Mouse (Mus musculus): ENCODE data around the gene Uso1. TPM values are rescaled to one million over a fixed set of nuclear protein-coding genes. Genes with fewer than 3 reads are reported as not detected.

Gene Uso1
- total RNA-seq, 2 experiments from 2014 or later = 38.7 to 40.2 TPM

- no peak for DNase-seq
- intact Hi-C loops (cut with DNase I) = no loop called here
These were observed 28.2 kb downstream of the Uso1 start for GRCm38 (mm10) chr5:92165976-92166375.

- intact Hi-C loops (cut with DNase I) = no loop called here
- DNase-seq = no peak
These were observed 45.5 kb downstream of the Uso1 start for GRCm38 (mm10) chr5:92183071-92183830.

GRCm38 (mm10) chr5:92188881-92189483 lies 51.2 kb downstream of the Uso1 start:
- intact Hi-C loops (cut with DNase I) = no loop called here
- no peak for DNase-seq

- peak in 1 of 2 experiments; percentile 15 for DNase-seq
- intact Hi-C loops (cut with DNase I) = loop anchor here (2.0 to 10.0 kb wide), 2 partner anchors 45 to 189 kb away; no protein-coding TSS in a partner anchor
These were observed 58.0 kb downstream of the Uso1 start for GRCm38 (mm10) chr5:92195716-92196115.

GRCm38 (mm10) chr5:92196895-92197811 lies 59.4 kb downstream of the Uso1 start:
- no peak for DNase-seq
- intact Hi-C loops (cut with DNase I) = loop anchor here (10.0 kb wide), 1 partner anchor 188 kb away; no protein-coding TSS in a partner anchor

- no peak for DNase-seq
- intact Hi-C loops (cut with DNase I) = loop anchor here (10.0 kb wide), 1 partner anchor 187 kb away; no protein-coding TSS in a partner anchor
These were observed 60.5 kb downstream of the Uso1 start for GRCm38 (mm10) chr5:92198266-92198665.

- no peak for DNase-seq
- intact Hi-C loops (cut with DNase I) = no loop called here
These were observed 66.7 kb downstream of the Uso1 start for GRCm38 (mm10) chr5:92204162-92205036.

- intact Hi-C loops (cut with DNase I) = no loop called here
- DNase-seq = no peak
These were observed 67.4 kb downstream of the Uso1 start for GRCm38 (mm10) chr5:92205184-92205583.

- intact Hi-C loops (cut with DNase I) = no loop called here
- DNase-seq = no peak
These were observed 68.0 kb downstream of the Uso1 start for GRCm38 (mm10) chr5:92205706-92206105.

GRCm38 (mm10) chr5:92206121-92206520 lies 68.4 kb downstream of the Uso1 start:
- intact Hi-C loops (cut with DNase I) = no loop called here
- no peak for DNase-seq

- intact Hi-C loops (cut with DNase I) = no loop called here
- DNase-seq = no peak
These were observed 72.5 kb downstream of the Uso1 start for GRCm38 (mm10) chr5:92210205-92210604.

- intact Hi-C loops (cut with DNase I) = no loop called here
These were observed 74.5 kb downstream of the Uso1 start for GRCm38 (mm10) chr5:92212231-92212630.

GRCm38 (mm10) chr5:92215308-92215707 lies 77.6 kb downstream of the Uso1 start, which contains the start of gene U90926:
U90926 (minus strand) TSS chr5:92215408.
- DNase-seq = no peak
- intact Hi-C loops (cut with DNase I) = no loop called here

More at GRCm38 (mm10) chr5:92212231-92212630, 74.5 kb downstream of the Uso1 start:
- DNase-seq = no peak

GRCm38 (mm10) chr5:92218915-92219793 lies 81.4 kb downstream of the Uso1 start:
- DNase-seq = no peak
- intact Hi-C loops (cut with DNase I) = no loop called here

GRCm38 (mm10) chr5:92219826-92220225 lies 82.1 kb downstream of the Uso1 start:
- intact Hi-C loops (cut with DNase I) = no loop called here
- DNase-seq = no peak

- intact Hi-C loops (cut with DNase I) = no loop called here
- no peak for DNase-seq
These were observed 82.7 kb downstream of the Uso1 start for GRCm38 (mm10) chr5:92220287-92220902.

- DNase-seq = no peak
- intact Hi-C loops (cut with DNase I) = no loop called here
These were observed 90.0 kb downstream of the Uso1 start for GRCm38 (mm10) chr5:92227782-92228181.

- intact Hi-C loops (cut with DNase I) = no loop called here
- no peak for DNase-seq
These were observed 91.0 kb downstream of the Uso1 start for GRCm38 (mm10) chr5:92228776-92229175.
